Mouse (Mus musculus): Measurements from ENCODE around the gene Znrd1. TPM values are rescaled to one million over a fixed set of nuclear protein-coding genes. Genes with fewer than 3 reads are reported as not detected.

Znrd1 gene
- polyA plus RNA-seq, 1 experiment = 30.3 TPM

DNA sequence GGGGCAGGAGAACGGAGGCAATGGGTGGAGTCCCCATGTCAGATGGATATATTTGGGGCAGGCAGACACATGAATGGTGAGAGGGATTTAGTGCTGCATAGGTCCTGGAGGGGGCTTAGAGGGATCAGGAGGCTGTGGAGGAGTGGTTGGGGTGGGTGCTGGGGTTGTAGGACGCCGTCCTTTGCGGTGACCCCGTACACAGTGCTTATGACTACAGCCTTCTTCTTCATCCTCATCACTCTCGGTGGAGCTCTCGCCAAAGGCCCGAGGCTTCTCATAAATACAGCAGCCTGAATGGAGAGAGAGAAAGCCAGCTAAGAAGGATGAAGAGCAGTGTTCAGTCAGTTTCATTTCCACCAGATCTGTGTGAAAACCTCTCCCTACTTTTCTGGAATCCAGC is 9.1 kb downstream of the Znrd1 start:
- TF ChIP-seq POLR2A (IDR thresholded peaks at IDR 0.05; ENCODE audit: borderline replicate concordance, extremely low read depth, low read depth, low read length) (no peak), CTCF (IDR thresholded peaks at IDR 0.05; ENCODE audit: insufficient read depth, low read length) (no peak)
- 91% methylated on average over 8 of the region's 8 CpGs for WGBS
- no peaks in the 10 kb centered on the region; the same call in 1 of the 2 replicates for H3K4me1 ChIP-seq (ENCODE audit: control insufficient read depth, insufficient read depth, low read length)

DNA sequence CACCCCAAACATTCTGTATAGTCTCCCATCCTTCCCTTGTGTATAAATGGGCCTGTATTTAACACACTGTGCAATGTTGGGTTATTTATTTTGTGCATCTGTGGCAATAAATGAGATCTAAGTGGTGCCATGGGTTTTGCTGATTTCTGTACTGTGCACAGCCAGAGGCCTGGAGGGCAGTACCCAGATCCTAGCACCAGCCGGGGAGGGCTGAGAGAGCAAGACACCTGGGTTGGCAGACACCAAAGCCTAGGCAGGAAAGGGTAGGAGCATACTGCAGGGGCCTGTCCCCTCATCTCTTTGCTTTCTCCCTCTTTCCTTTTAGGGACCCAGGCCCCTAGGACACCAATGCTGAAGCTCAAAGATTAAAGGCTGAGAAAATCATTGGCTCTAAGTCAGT is 10.1 kb downstream of the Znrd1 start:
- Histone ChIP-seq H3K4me3 (replicated peaks; ENCODE audit: extremely low read depth, low read depth, low read length) (no peak overlapping the region), H3K4me1 (ENCODE audit: control insufficient read depth, insufficient read depth, low read length) (no peaks in the 10 kb centered on the region; the same call in 1 of the 2 replicates)
- WGBS = 89% methylated on average over 1 of the region's 1 CpGs
- DNase-seq = no peak
- TF ChIP-seq POLR2A (IDR thresholded peaks at IDR 0.05; ENCODE audit: borderline replicate concordance, extremely low read depth, low read depth, low read length) (peak; percentile 26; the same call in 1 of the 2 replicates), CTCF (IDR thresholded peaks at IDR 0.05; ENCODE audit: insufficient read depth, low read length) (no peak)

More for the DNA sequence above, 9.1 kb downstream of the Znrd1 start:
- no peak overlapping the region for H3K4me3 ChIP-seq (replicated peaks; ENCODE audit: extremely low read depth, low read depth, low read length)
- no peak for DNase-seq

GRCm38 (mm10) chr17:36947051-36947819 is 11.1 kb downstream of the Znrd1 start:
- DNase-seq = peak; percentile 32
- Histone ChIP-seq H3K4me1 (ENCODE audit: control insufficient read depth, insufficient read depth, low read length) (no peaks in the 10 kb centered on the region; the same call in 1 of the 2 replicates), H3K4me3 (replicated peaks; ENCODE audit: extremely low read depth, low read depth, low read length) (peak overlapping the region; percentile 49)
- TF ChIP-seq POLR2A (IDR thresholded peaks at IDR 0.05; ENCODE audit: borderline replicate concordance, extremely low read depth, low read depth, low read length) (peak; percentile 11; the same call in 1 of the 2 replicates), CTCF (IDR thresholded peaks at IDR 0.05; ENCODE audit: insufficient read depth, low read length) (no peak)
- WGBS = 8% methylated on average over 62 of the region's 62 CpGs

DNA sequence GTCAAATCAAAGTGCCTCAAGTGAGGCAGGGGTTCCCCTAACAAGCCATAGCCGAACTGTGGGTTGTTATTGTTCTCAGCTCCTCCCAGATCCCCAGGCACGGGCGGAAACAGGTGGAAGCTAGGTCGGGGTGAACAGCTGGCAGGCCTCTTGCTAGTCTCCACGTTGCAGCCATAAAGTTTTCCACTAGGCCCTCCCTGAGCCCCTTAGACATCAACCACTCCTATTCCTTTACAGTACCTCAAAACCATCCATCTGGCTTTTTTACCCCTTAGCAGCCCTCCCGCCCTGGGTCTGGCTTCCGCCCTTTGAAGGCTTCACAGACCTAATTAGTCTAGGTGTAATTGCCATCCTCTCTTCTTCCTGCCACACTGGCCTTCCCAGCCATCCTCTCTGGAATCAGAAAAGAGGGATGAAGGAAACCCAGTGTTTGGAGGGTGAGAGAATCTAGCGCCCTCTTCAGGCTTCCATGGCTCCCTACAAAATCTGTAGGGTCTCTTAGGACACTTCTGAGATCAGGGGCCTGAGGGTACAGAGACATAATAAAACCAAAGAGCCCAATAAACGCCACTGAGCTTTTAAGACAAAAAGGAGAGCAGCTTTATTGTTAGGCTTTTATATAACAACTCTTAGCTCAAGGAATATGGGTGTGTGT is 14.1 kb downstream of the Znrd1 start:
- peak; percentile 21 for DNase-seq
- H3K4me3 ChIP-seq (replicated peaks; ENCODE audit: extremely low read depth, low read depth, low read length) = no peak overlapping the region
- WGBS = 27% methylated on average over 9 of the region's 9 CpGs
- TF ChIP-seq CTCF (IDR thresholded peaks at IDR 0.05; ENCODE audit: insufficient read depth, low read length) (no peak), POLR2A (IDR thresholded peaks at IDR 0.05; ENCODE audit: borderline replicate concordance, extremely low read depth, low read depth, low read length) (no peak)
- H3K4me1 ChIP-seq (ENCODE audit: control insufficient read depth, insufficient read depth, low read length) = no peaks in the 10 kb centered on the region

DNA sequence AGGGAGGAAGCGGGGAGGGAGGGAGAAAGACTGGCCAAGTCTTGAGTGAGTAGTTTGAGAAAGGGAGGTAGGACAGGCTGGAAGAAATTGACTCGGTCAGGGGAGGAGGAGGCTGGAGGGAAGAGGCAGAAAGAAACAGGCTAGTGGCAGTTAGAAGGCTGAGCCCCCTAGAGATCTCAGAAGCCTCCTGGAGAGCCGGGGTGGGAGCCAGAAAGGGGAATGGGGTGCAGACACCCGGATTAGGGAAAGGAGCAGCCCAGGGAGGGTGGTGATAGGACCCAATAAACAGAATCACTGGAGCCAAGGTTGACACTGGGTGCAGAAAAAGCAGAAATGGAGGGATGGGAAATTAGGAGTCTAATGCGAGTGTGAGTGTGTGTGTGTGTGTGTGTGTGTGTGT is 14.7 kb downstream of the Znrd1 start:
- WGBS = 16% methylated on average over 5 of the region's 5 CpGs
- no peak for DNase-seq
- no peak for TF ChIP-seq POLR2A (IDR thresholded peaks at IDR 0.05; ENCODE audit: borderline replicate concordance, extremely low read depth, low read depth, low read length)
- no peak for TF ChIP-seq CTCF (IDR thresholded peaks at IDR 0.05; ENCODE audit: insufficient read depth, low read length)
- Histone ChIP-seq H3K4me3 (replicated peaks; ENCODE audit: extremely low read depth, low read depth, low read length) (peak overlapping the region; percentile 28), H3K4me1 (ENCODE audit: control insufficient read depth, insufficient read depth, low read length) (no peaks in the 10 kb centered on the region)

GRCm38 (mm10) chr17:36942791-36943471 is 15.4 kb downstream of the Znrd1 start, which contains the start of gene Rnf39:
TSS of gene Rnf39 (plus strand) at chr17:36942918.
- H3K4me1 ChIP-seq (ENCODE audit: control insufficient read depth, insufficient read depth, low read length) = no peaks in the 10 kb centered on the region

GRCm38 (mm10) chr17:36942391-36942790 is 16.0 kb downstream of the Znrd1 start:
- TF ChIP-seq POLR2A (IDR thresholded peaks at IDR 0.05; ENCODE audit: borderline replicate concordance, extremely low read depth, low read depth, low read length) (no peak), CTCF (IDR thresholded peaks at IDR 0.05; ENCODE audit: insufficient read depth, low read length) (no peak)
- peak; percentile 87 for DNase-seq
- 22% methylated on average over 10 of the region's 10 CpGs for WGBS
- no peaks in the 10 kb centered on the region for H3K4me1 ChIP-seq (ENCODE audit: control insufficient read depth, insufficient read depth, low read length)
- peak overlapping the region; percentile 51 for H3K4me3 ChIP-seq (replicated peaks; ENCODE audit: extremely low read depth, low read depth, low read length)

More at GRCm38 (mm10) chr17:36942791-36943471, 15.4 kb downstream of the Znrd1 start, which contains the start of gene Rnf39:
- DNase-seq = no peak
- WGBS = 2% methylated on average over 58 of the region's 59 CpGs
- H3K4me3 ChIP-seq (replicated peaks; ENCODE audit: extremely low read depth, low read depth, low read length) = peak within 1 kb of the TSS; percentile 51
- TF ChIP-seq CTCF (IDR thresholded peaks at IDR 0.05; ENCODE audit: insufficient read depth, low read length) = no peak
- peak; percentile 82; the same call in 1 of the 2 replicates for TF ChIP-seq POLR2A (IDR thresholded peaks at IDR 0.05; ENCODE audit: borderline replicate concordance, extremely low read depth, low read depth, low read length)

GRCm38 (mm10) chr17:36938056-36938455 is 20.3 kb downstream of the Znrd1 start:
- H3K4me3 ChIP-seq (replicated peaks; ENCODE audit: extremely low read depth, low read depth, low read length) = no peak overlapping the region
- TF ChIP-seq POLR2A (IDR thresholded peaks at IDR 0.05; ENCODE audit: borderline replicate concordance, extremely low read depth, low read depth, low read length) = no peak
- no peak for TF ChIP-seq CTCF (IDR thresholded peaks at IDR 0.05; ENCODE audit: insufficient read depth, low read length)
- no peak for DNase-seq
- H3K4me1 ChIP-seq (ENCODE audit: control insufficient read depth, insufficient read depth, low read length) = no peaks in the 10 kb centered on the region
- WGBS = 66% methylated on average over 2 of the region's 2 CpGs

DNA sequence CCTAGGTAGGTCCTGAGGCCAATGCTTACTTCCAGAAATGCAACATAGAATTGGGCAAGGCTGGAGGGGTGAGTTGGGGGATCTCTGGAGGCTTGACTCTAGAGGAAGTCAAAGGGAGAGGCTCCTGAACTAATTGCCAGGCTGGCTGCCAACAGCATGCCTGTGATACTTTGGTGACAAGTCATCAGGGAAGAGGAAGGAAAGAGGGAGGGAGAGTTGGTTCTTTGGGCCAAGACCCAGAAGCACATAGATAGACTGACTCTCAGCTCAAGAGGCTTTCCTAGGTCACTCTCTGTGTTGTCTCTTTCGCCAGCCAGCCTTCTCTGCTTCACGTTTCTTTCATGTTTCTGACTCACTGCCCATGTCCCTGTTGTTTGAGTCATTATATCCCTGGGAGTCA is 26.6 kb downstream of the Znrd1 start:
- 24% methylated on average over 2 of the region's 2 CpGs for WGBS
- no peak for DNase-seq
- Histone ChIP-seq H3K4me3 (replicated peaks; ENCODE audit: extremely low read depth, low read depth, low read length) (no peak overlapping the region), H3K4me1 (ENCODE audit: control insufficient read depth, insufficient read depth, low read length) (no peaks in the 10 kb centered on the region)
- TF ChIP-seq POLR2A (IDR thresholded peaks at IDR 0.05; ENCODE audit: borderline replicate concordance, extremely low read depth, low read depth, low read length) (no peak), CTCF (IDR thresholded peaks at IDR 0.05; ENCODE audit: insufficient read depth, low read length) (no peak)
